Mouse (Mus musculus) stomach, embryonic 15.5 days (tissue): ENCODE results near the gene Ttc39b. TPM values are rescaled to one million over a fixed set of nuclear protein-coding genes. Genes with fewer than 3 reads are reported as not detected.

Experiments used
- ATAC-seq: fragments of 200-750 bp; cut with Nextera tagmentation; 2 replicates; pipeline ENCODE4 v1.8.0; 2017; ENCODE audit warnings: low read depth, moderate number of reproducible peaks, moderate TSS enrichment; ENCODE audit not compliant: insufficient read depth, low FRiP score
- H3K27ac ChIP-seq: fragments of 300-500 bp; sonication (generic); 2 replicates; pipeline ENCODE4 v1.5.1; 2015; ENCODE audit warnings: mild to moderate bottlenecking, inconsistent platforms
- H3K27me3 ChIP-seq: fragments of 300-500 bp; sonication (generic); replicated peaks from 2 replicates; pipeline ENCODE4 v1.6.1; 2015; ENCODE audit warnings: inconsistent platforms
- H3K36me3 ChIP-seq: fragments of 300-500 bp; sonication (generic); 2 replicates; pipeline ENCODE4 v1.6.1; 2015; ENCODE audit warnings: inconsistent platforms
- H3K4me1 ChIP-seq: fragments of 300-500 bp; sonication (generic); 2 replicates; pipeline ENCODE4 v1.6.1; 2015; ENCODE audit warnings: inconsistent platforms
- H3K4me2 ChIP-seq: fragments of 300-500 bp; sonication (generic); 2 replicates; pipeline ENCODE4 v1.6.1; 2015; ENCODE audit warnings: mild to moderate bottlenecking, inconsistent platforms
- H3K4me3 ChIP-seq: fragments of 300-500 bp; sonication (generic); replicated peaks from 2 replicates; pipeline ENCODE4 v1.5.1; 2015; ENCODE audit warnings: inconsistent platforms
- H3K9ac ChIP-seq: fragments of 300-500 bp; sonication (generic); 2 replicates; pipeline ENCODE4 v1.6.1; 2015; ENCODE audit warnings: inconsistent platforms
- H3K9me3 ChIP-seq: fragments of 300-500 bp; sonication (generic); 2 replicates; pipeline ENCODE4 v1.6.1; 2016; ENCODE audit warnings: inconsistent platforms
- WGBS: fragments of 180-500 bp; shearing (Covaris S2); methylation state at CpG from one replicate; pipeline ENCODE4 v1.1.7; 2015; 5-methylcytosine and 5-hydroxymethylcytosine counted together
- polyA plus RNA-seq: library from polyadenylated mRNA; unstranded; fragments of >200 nt; fragmentation: Nextera tagmentation; extraction: Ambion mirVana; gene quantifications from 2 replicates; pipeline ENCODE4 v1.2.1, GENCODE M21; 2015

Ttc39b gene
- 2.2 and 3.3 TPM in 2 replicates for polyA plus RNA-seq

DNA sequence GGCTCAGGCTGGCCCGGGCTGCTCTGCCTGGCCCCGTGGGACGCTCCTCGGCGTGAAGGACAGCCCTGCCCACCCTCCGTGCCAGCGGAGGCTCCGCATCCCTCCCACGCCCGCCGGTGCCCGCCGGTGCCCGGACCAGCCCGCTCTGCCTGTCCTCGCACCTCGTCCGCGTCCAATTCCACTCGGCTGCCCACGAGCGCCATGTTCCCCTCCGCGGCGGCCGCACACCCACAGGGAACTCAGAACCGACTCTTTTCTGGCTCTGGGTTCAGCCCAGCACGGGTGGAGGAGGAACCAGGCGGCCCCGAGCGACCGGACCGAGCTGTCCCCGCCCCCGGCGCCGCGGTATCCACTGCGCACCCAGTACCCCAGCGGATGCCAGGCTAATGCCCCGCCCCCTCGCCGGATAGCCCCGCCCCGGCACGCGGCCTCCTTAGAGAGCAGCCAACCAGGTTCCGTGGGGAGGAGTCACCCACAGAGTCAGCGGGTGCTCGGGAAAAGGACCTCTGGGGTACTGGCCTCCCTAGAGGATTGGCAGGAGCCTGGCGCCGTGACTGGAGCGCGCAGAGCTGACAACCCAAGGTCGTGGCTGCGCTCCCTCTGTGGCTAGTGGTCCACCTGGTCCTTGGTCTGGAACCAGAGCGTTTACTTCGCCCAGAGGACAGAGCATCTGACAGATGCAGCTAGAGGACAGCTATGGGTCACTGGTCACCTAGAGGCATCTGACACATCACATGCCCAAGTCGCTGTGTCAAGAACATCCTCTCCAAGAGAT, at the start of gene Ttc39b:
Gene Ttc39b, minus strand, starts transcription at position 346 of the 775 bp plus-strand sequence.
- Histone ChIP-seq H3K4me3 (peak within 1 kb of the TSS; percentile 75), H3K4me1 (peaks cover 5% of the 10 kb centered on the region; the same call in 1 of the 2 replicates), H3K9me3 (no peaks in the 10 kb centered on the region), H3K4me2 (peak within 1 kb of the TSS; percentile 95), H3K27ac (peak within 1 kb of the TSS; percentile 71), H3K27me3 (0 out of 2 replicates have a peak, but pooled peaks cover 7% of the 10 kb centered on the region), H3K9ac (peak within 1 kb of the TSS; percentile 56), H3K36me3 (no peaks in the 10 kb centered on the region)
- under 1% methylated on average over 58 of the region's 59 CpGs for WGBS
- peak; percentile 98 for ATAC-seq

DNA sequence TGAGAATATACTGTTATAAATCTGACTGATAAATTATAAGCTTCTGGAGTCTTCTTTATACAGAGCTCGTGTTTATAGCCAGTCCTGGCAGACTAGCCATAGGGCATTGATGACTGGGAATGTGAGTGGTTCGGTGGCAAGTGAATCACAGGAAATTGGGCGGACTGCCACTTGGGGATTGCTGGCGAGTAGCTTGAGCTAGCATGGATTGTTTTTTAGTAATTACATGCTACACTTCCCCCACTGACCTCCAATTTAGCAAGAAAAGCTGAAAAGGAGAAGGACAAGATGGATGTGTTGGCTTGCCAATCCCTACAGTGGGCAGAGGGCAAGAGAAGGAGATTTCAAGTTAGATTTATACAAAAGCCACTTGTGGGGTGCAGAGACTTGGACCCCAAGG, 49.3 kb upstream of the Ttc39b start:
- no peaks in the 10 kb centered on the region for H3K4me1 ChIP-seq
- no peaks in the 10 kb centered on the region for H3K27me3 ChIP-seq
- H3K27ac ChIP-seq: no peak overlapping the region
- H3K4me2 ChIP-seq: no peak overlapping the region
- H3K9me3 ChIP-seq: no peaks in the 10 kb centered on the region
- no peaks in the 10 kb centered on the region for H3K36me3 ChIP-seq
- ATAC-seq: no peak
- WGBS: 71% methylated on average over 4 of the region's 4 CpGs
- no peak overlapping the region for H3K9ac ChIP-seq
- H3K4me3 ChIP-seq: no peak overlapping the region

DNA sequence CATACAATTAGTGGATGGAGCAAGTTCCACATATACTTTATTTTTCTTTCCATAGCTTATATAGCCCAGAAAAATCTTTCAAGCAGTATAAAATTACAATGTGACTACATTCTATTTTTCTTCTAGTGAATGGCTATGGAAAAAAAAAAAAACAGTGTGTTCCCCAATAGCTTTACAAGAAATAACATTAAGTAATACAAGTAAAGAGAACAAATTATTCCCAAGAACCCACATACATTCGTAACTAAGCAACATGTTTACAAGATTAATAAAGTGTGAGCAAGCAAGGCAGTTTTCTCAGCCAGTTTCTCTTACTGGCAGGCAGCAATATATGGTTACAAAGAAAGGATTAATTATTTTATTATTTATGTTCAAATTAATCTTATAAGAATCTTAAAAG, 33.7 kb upstream of the Ttc39b start:
- Histone ChIP-seq H3K9ac (no peak overlapping the region), H3K27me3 (no peaks in the 10 kb centered on the region), H3K4me3 (no peak overlapping the region), H3K36me3 (no peaks in the 10 kb centered on the region), H3K9me3 (no peaks in the 10 kb centered on the region), H3K4me1 (no peaks in the 10 kb centered on the region), H3K27ac (no peak overlapping the region), H3K4me2 (no peak overlapping the region)
- ATAC-seq: no peak
- 68% methylated on average over 1 of the region's 1 CpGs for WGBS

DNA sequence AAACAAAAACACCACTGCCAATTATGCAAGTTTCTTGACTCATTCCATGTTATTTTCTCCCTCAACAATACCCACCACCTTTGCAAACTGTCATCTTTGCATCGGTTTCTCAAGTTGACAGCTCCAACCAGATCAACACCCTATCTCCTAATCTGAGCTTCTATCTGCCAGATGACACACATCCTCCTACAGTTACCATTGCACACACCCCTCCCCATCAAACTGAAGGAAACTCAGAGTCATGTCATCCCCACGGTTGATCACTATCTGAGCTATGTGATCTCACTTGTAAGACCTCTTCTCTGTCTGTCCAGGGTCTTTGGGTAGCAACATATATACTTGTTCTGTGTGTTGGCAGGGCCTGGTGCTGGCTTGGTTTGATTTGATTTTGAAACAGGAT, 30.7 kb upstream of the Ttc39b start:
- no peak for ATAC-seq
- no peak overlapping the region for H3K4me2 ChIP-seq
- H3K4me1 ChIP-seq: no peaks in the 10 kb centered on the region
- H3K9me3 ChIP-seq: no peaks in the 10 kb centered on the region
- H3K27ac ChIP-seq: no peak overlapping the region
- H3K9ac ChIP-seq: no peak overlapping the region
- H3K36me3 ChIP-seq: no peaks in the 10 kb centered on the region
- no peak overlapping the region for H3K4me3 ChIP-seq
- 80% methylated on average over 2 of the region's 2 CpGs for WGBS
- H3K27me3 ChIP-seq: no peaks in the 10 kb centered on the region

DNA sequence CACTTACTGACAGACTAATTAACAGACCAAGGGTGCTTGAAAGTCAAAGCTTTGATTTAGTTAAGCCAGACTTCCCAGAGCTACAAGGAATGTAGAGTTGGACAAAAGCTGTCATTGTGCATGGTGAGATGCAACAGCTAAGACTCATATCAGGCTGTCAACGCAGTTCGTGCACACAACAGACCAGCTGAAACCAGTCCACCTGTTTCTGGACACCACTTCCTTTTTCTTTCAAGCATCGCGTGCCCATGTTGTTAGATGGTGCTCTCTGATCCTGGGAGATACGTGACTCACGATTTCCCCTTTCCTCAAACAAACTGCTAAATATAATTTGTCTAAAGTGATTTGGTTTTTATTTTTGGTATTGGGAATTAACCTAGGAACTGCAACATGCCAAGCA, 29.9 kb upstream of the Ttc39b start:
- no peaks in the 10 kb centered on the region for H3K27me3 ChIP-seq
- H3K36me3 ChIP-seq: no peaks in the 10 kb centered on the region

DNA sequence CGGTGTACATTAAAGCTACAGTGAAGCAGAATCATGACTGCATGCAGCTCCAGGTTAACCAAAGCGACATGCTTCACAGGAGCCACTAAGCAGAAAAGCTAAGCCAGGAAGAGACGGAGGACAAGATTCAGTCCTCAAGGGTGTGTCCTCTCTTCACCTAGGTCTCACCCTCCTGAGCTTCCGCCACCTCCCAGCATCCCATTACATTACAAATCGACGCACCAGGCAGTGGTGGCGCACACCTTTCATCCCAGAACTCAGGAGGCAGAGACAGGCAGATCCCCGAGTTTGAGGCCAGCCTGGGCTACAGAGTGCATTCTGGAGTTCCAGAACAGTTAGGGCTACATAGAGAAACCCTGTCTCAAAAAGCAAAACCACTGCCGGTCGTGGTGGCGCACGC, 29.2 kb upstream of the Ttc39b start:
- Histone ChIP-seq H3K36me3 (no peaks in the 10 kb centered on the region), H3K9ac (no peak overlapping the region), H3K9me3 (no peaks in the 10 kb centered on the region), H3K27ac (no peak overlapping the region), H3K27me3 (no peaks in the 10 kb centered on the region), H3K4me3 (no peak overlapping the region), H3K4me2 (no peak overlapping the region), H3K4me1 (no peaks in the 10 kb centered on the region)
- WGBS: 90% methylated on average over 12 of the region's 12 CpGs
- no peak for ATAC-seq

More for the DNA sequence above, 29.9 kb upstream of the Ttc39b start:
- no peak overlapping the region for H3K27ac ChIP-seq
- no peak for ATAC-seq
- no peak overlapping the region for H3K4me3 ChIP-seq
- H3K9me3 ChIP-seq: no peaks in the 10 kb centered on the region
- no peaks in the 10 kb centered on the region for H3K4me1 ChIP-seq
- H3K9ac ChIP-seq: no peak overlapping the region
- no peak overlapping the region for H3K4me2 ChIP-seq
- WGBS: 75% methylated on average over 6 of the region's 6 CpGs

DNA sequence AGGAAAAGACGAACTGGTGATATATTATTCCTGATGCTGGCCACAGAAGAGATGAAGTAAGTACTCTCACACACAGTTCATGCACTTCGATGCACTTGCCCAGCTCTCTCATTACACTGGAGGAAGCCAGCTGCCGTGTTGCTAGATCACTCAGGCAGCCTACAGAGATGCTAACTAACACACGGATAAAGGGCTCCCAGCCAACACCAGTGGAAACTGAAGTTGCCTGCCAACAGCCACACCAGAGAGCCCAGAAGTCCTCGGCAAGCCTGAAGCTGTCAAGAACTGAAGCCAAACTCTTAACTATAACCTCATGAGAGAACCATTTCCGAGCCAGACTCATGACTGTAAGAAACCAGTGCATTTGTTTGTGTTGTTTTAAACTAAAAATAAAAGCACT, 26.7 kb upstream of the Ttc39b start:
- Histone ChIP-seq H3K27me3 (no peaks in the 10 kb centered on the region), H3K9ac (no peak overlapping the region), H3K4me1 (no peaks in the 10 kb centered on the region), H3K9me3 (no peaks in the 10 kb centered on the region), H3K27ac (no peak overlapping the region), H3K36me3 (no peaks in the 10 kb centered on the region), H3K4me2 (no peak overlapping the region), H3K4me3 (no peak overlapping the region)
- ATAC-seq: no peak
- WGBS: 36% methylated on average over 6 of the region's 6 CpGs

DNA sequence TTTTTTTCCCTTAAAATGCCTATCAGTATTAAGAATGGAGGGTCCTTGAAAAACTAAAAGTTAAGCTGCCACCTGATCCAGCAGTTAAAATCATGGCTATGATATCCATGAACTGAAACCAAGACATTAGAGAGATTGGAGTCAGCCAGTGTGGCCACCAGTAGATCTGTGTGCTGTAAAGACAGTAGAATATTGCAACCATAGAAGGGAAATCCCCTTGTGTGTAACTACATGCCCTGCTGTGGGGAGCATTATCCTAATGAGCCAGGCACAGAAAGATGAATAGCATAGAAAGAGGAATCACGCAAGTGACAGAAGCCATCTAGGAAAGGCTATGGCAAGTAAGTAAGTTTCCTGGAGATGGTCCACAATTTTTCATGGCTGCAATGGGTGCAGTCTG, 24.9 kb upstream of the Ttc39b start:
- no peaks in the 10 kb centered on the region for H3K4me1 ChIP-seq
- no peaks in the 10 kb centered on the region for H3K9me3 ChIP-seq
- no peak overlapping the region for H3K27ac ChIP-seq
- no peaks in the 10 kb centered on the region for H3K27me3 ChIP-seq
- H3K9ac ChIP-seq: no peak overlapping the region
- whole genome bisulfite sequencing: 94% methylated on average over 1 of the region's 1 CpGs
- H3K4me3 ChIP-seq: no peak overlapping the region
- H3K4me2 ChIP-seq: no peak overlapping the region
- ATAC-seq: no peak
- H3K36me3 ChIP-seq: no peaks in the 10 kb centered on the region

DNA sequence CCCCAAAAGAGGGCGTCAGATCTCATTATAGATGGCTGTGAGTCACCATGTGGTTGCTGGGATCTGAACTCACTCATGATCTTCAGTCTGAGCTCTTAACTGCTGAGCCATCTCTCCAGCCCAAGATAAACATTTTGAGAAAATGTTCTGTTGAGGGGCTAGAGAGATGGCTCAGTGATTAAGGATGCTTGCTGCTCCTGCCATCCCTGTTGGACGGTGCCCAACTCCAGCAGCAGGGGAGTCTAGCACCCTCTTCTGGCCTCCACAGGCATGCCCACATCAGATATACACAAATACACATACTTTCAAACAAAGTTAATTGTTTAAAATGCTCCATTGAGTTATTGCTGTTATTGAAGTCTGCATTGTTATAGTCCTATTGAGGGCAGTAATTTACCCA, 19.8 kb upstream of the Ttc39b start:
- Histone ChIP-seq H3K4me1 (0 out of 2 replicates have a peak, but pooled peaks cover 3% of the 10 kb centered on the region), H3K9ac (no peak overlapping the region), H3K4me3 (no peak overlapping the region), H3K4me2 (no peak overlapping the region), H3K27me3 (no peaks in the 10 kb centered on the region), H3K36me3 (no peaks in the 10 kb centered on the region), H3K27ac (no peak overlapping the region), H3K9me3 (no peaks in the 10 kb centered on the region)
- WGBS: 57% methylated on average over 2 of the region's 2 CpGs
- no peak for ATAC-seq

DNA sequence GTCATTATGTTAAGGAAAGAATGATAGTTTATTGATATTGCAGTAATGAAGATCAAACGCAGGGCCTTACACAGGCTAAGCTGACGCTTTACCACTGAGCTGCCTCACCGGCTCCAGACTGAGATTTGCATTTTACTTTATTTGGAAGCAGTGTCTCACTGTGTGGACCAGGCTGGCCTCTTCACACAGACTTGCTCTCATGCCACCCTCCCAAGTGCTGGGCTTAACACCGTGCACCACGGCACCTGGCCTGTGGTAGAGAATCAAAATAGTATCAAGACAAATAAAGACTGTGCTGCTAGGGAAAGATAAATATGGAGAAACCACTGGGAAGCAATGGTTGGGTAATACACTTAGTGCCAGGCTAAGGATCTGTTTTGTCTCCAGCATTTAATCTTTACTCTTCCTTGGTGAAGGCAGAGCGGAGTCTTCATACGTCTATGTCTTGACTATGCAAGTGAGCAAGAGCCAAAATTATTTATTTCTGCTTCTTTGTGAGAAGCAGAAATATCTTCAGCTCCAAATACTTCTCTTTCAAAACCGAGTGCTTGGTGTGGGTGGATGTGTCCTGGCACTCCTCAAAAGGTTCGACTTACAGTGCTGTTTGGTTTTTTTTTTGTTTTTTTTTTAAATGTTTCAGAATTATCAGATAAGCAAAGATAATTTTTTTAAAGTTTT, 19.2 kb upstream of the Ttc39b start:
- ATAC-seq: no peak

DNA sequence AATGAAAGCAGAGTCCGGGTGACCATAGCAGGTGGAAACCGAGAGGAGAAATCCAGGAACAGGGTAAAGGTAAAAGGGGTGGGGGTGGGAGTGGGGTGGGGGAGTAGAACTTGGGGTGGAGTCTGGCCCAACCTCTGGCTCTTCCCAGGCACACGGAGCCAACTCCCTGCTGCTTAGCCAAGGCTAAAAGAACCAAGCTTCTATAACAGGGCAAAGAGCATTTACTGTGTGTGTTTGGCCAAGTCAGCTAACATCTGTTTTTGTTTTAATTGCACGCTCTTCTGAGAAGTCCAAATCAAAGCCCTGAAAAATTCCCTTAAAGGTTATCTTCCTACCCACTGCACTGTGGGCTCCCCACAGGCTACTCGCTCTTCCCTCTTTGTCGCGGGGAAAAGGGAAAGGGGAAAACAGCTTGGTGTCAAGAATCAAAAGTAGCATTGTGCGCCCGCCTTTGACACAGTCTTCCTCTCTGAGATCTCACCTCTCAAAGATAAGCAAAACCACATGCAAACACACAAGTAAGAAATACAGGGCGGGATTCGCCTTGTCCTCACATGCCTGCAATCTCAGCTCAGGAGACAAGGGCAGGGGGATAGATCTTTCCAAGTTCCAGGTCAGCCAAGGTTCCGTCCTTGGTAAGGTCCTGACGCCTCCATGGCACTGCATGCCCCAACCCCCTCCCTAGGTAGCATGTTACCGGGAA, 18.4 kb upstream of the Ttc39b start:
- Histone ChIP-seq H3K4me3 (no peak overlapping the region), H3K27me3 (no peaks in the 10 kb centered on the region), H3K4me1 (0 out of 2 replicates have a peak, but pooled peaks cover 3% of the 10 kb centered on the region), H3K27ac (no peak overlapping the region), H3K9me3 (no peaks in the 10 kb centered on the region), H3K9ac (no peak overlapping the region), H3K36me3 (no peaks in the 10 kb centered on the region), H3K4me2 (peak overlapping the region; percentile 32)
- ATAC-seq: 0 out of 2 replicates have a peak, but pooled peaks have one; percentile 27
- 47% methylated on average over 14 of the region's 14 CpGs for WGBS

More for the DNA sequence above, 19.2 kb upstream of the Ttc39b start:
- H3K9ac ChIP-seq: no peak overlapping the region
- no peak overlapping the region for H3K4me3 ChIP-seq
- H3K27ac ChIP-seq: no peak overlapping the region
- H3K9me3 ChIP-seq: no peaks in the 10 kb centered on the region
- WGBS: 68% methylated on average over 9 of the region's 9 CpGs
- H3K27me3 ChIP-seq: no peaks in the 10 kb centered on the region
- H3K4me2 ChIP-seq: no peak overlapping the region
- H3K4me1 ChIP-seq: 0 out of 2 replicates have a peak, but pooled peaks cover 3% of the 10 kb centered on the region
- H3K36me3 ChIP-seq: no peaks in the 10 kb centered on the region

DNA sequence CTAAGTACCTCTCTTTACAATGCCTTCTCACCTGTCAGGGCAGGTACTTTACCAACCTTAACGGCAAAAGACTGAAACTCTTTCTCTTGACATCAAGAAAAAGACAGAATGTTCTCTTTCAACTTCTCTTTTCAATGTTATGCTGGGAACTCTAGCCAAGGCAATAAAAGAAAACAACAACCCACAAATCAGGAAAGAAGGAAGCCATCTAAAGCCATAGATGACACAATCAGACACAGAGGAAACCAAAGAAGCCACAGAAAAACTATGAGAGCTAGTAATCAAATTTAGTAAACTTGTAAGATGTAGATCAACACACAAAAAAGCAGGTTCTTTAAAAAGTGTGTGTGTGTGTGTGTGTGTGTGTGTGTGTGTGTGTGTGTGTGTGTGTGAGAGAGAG, 15.3 kb upstream of the Ttc39b start:
- no peak for ATAC-seq
- 76% methylated on average over 1 of the region's 1 CpGs for WGBS

More for the DNA sequence above, 15.3 kb upstream of the Ttc39b start:
- Histone ChIP-seq H3K36me3 (no peaks in the 10 kb centered on the region), H3K9ac (no peak overlapping the region), H3K27me3 (no peaks in the 10 kb centered on the region), H3K4me1 (0 out of 2 replicates have a peak, but pooled peaks cover 3% of the 10 kb centered on the region), H3K4me2 (no peak overlapping the region), H3K4me3 (no peak overlapping the region), H3K9me3 (no peaks in the 10 kb centered on the region), H3K27ac (no peak overlapping the region)
